Mouse (Mus musculus) telencephalon, adult 2 months (tissue): ENCODE measurements around the gene Rps13.
"Not testable (repeated sequence)": the region's sequence is repeated elsewhere in the genome, so short reads cannot be mapped to it uniquely, and the experiment has no call there.

ENCODE experiments used
- DNase-seq: peaks from one replicate; pipeline ENCODE4 v3.0.0-alpha.2; 2011; ENCODE audit warnings: low read depth, low spot score

The Rps13 gene

DNA sequence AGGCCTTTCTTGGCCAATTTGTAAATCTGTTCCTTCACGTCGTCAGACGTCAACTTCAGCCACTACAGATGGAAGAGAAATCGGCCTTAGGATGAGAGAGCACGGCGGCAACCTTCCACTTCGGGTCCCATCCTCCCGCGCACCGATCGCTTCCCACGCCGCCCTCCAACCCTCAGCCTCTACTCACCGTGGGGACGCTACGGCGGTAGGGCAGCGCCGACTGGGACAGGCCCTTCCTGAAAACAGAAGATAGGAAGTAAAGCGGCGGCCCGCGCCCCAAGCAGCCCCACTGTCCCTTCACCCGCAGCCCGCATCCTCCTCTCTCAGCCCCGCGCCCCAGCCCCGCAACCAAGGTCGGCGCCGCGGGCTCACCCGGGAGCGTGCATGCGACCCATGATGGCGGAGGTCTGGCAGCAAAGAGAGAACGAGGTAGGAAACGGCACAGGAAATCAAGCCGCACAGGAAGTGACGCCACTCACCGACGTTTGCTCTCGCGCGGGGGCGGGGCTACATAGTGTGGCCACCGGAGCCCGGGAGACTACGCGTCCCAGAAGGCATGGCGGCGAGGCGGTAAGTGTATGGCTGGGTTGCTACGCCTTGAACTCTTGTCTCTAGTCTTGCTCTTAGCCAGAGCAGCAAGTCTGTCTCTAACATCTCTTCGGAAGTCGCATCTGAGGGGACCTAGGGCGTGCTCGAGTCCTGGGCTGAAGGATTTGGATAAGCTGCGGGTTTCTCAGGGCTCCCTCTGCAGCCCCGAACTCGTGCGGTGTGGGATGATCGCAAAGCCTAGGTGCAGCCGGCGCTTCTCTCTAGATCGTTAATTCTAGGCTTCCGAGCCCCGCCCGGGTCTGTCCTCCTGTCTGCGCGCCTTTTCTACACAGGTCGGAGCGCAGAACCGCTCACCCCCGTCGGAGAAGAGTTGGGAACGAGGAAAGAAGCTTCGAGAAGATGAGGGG lies at the start of gene Rps13:
Gene Rps13 (minus strand): TSS at position 483 of the 956 bp plus-strand sequence.
- peak; percentile 89 for DNase-seq

- DNase-seq, result not testable (repeated sequence)
These were observed 45.2 kb upstream of the Rps13 start for GRCm38 (mm10) chr7:116379181-116379580.

- no peak for DNase-seq
These were observed 40.3 kb upstream of the Rps13 start for GRCm38 (mm10) chr7:116374284-116374683.

DNA sequence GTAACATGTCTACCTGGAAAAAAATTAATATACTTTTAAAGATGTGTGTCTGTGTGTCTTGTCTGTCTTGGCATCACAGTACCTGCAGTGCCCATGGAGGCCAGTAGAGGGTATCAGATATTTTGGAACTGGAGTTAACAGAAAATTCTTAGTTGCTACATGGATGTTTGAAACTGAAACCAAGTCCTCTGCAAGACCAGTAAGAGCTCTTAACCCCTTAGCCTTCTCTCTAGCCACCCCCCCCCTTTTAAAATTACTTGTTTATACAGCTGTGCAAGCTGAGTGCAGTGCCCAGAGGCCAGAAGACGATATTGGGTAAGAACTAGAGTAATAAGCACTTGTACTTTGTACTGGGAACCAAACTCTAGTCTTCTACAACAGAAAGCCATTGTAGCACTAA lies 2.2 kb upstream of the Rps13 start:
- DNase-seq, result peak; percentile 22

DNA sequence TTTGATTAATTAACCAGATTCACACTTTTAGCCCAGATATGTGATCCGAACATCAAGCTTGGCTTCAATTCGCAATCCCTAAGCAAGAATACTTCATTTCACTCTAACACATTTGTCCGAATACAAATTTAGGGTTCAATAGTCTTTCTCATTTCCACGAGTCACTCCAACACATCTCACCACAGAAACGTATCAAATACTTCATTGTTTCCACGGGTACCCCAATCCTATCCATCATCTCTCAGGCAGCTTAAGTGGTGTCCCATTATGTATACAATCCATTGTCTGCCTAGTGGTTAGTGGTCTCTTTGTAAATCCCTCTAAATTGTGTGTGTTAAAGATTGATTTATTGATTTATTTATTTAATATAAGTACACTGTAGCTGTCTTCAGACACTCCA lies 1.1 kb upstream of the Rps13 start:
- DNase-seq, result no peak

DNA sequence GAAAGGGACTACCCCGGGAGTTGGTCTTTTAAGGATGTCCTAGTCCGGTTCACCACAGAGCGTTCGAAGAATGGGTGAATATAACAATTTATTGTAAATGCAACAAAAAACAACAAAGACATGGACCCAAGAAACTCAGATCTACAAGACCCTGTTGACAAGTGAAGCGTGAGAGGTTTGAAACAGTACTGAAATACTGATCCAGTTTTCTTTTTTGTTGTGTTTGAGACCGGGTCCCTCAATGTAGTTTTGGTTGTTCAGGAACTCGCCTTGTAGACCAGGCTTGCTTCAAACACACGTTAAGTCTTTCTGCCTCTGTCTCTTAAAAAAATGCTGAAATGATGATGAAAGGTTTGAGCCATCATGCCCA lies 659 bp upstream of the Rps13 start:
- DNase-seq, result no peak

- peak; percentile 68 for DNase-seq
These were observed 2.7 kb downstream of the Rps13 start for GRCm38 (mm10) chr7:116331246-116331645.

DNA sequence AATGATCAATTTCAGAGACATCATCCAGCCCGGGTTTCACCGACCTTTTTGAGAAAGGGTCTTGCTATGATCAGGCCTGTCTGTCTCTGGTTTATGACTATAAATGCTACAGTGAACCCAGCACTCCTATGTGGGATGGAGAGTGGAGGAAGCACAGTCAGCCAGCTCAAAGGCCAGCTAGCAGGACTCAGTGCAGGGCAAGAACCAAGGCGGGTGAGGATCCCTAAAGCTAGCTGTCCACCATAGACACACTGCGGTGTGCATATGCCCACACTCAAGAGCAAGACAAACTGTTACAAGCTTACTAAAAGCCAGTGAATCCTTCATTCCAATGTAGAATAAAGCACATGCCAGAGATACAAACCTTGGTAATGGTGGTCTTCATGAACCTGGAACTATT lies 4.1 kb downstream of the Rps13 start:
- no peak for DNase-seq

- no peak for DNase-seq
These were observed 5.2 kb downstream of the Rps13 start for GRCm38 (mm10) chr7:116328777-116329176.

DNA sequence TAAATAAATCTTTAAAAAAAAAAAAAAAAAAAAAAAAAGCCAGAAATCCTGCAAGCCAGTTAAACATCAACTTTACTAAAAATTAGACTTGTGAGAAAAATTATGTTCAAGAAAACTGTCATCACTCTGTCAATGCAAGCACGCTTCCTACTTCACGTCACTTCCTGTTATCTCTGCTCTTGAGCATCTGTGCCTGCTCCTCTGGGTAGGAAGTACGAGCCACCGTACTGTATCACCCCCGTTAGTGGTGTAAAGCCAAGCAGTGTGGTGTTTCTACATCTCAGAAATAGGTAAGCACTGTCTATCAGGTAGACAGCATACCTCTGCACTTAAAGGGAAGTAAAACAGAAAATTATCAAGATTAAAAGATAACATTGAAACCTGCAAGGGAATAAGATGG lies 6.1 kb downstream of the Rps13 start:
- DNase-seq, result no peak

GRCm38 (mm10) chr7:116323331-116323964 lies 10.5 kb downstream of the Rps13 start:
- no peak for DNase-seq

DNA sequence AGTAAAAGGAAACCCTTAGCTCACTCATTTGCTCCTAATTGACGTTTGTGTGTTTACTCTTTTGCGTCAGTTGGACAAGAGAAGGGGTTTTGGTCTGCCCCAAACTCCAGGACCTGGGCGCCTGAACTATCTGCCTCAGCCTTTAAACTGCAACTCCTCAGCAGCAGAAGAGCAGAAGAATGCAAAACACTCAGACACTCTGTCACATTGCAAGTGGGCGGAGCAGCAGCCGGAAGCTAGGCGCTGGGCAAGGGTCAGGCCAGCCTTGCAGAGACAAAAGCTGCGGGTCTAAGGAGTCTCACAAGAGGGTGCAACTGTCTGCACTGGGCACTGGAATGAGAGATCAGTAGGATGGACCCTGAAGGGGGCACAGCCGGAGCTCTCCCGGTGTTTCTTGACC lies 24.5 kb downstream of the Rps13 start:
- DNase-seq, result no peak

DNA sequence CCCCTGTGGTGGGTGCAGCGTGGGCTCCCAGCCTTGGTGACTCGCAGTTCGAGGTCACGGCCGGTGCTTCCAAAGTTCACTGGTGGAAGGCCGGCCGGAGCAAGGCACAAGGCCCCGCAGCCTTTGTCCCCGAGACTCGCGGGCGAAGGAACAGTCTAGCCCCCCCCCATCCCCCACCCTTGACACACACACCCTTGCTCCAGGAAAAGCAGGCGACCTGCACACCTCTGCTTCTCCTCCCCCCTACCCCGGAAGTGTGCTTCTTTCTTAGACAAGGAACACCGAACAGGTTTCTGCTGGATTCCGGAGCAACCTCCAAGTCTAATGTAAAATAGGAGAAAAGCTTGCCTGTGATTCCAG lies 25.4 kb downstream of the Rps13 start:
- DNase-seq, result no peak

- no peak for DNase-seq
These were observed 25.9 kb downstream of the Rps13 start, which contains the start of gene Plekha7 for GRCm38 (mm10) chr7:116307871-116308631. TSS of gene Plekha7 (minus strand) at chr7:116308376.

DNA sequence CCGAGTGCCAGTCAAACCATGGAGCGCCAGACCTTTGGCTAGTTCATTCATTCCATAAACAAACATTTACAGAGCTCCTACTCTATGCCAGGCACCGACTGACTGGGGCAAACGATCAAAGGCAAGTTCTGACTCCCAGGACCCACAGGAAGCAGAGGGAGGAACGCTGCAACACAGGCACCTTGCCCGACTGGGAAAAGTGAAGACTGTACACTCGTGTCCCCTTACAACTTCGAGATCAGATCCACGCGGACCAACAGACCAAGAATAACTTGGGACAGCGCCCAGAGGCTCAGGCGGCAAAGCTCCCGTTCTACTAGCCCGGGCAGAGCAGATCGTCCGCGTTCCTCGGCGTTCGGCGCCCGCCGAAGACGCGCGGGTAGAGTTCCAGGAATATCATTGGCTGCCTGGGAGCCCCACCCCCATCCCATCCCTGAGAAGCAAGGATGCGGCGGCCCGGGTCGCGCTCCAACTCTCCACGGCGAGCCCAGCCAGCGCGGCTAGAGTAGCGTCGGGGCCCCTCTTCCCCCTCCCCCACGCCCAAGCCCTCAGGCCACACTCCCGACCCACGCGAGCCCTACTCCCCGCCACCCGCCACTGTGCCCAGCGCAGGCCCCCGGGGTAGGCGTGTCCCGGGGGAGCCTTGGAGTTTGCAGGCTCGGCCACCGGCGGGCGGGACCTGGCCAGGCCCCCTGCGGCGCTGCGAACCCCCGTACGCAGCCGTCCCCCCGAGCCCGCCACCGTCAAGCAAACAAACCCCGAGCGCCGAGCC lies 26.7 kb downstream of the Rps13 start:
- no peak for DNase-seq

DNA sequence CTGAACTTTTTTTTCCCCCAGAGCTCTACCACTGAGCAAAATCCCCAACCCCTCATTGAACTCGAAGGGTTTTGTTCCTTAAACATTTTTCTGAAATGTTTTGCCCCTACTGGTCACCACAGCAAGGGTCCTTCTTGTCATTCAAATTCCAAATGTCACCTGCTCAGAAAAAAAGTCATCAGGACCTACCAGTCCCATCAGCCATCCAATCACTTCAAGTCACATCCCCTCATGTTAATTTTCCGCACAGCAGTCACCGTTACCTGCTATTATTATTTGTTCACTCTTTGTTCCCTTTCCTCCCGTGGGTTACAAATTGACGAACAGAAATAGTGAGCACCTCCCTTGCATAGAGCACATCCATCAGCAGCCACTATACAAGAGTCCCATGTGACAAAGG lies 27.4 kb downstream of the Rps13 start:
- no peak for DNase-seq

- no peak for DNase-seq
These were observed 32.2 kb downstream of the Rps13 start for GRCm38 (mm10) chr7:116301661-116302311.

- DNase-seq, result no peak
These were observed 32.9 kb downstream of the Rps13 start for GRCm38 (mm10) chr7:116301144-116301543.

GRCm38 (mm10) chr7:116298851-116299250 lies 35.1 kb downstream of the Rps13 start:
- DNase-seq, result no peak

- DNase-seq, result no peak
These were observed 35.6 kb downstream of the Rps13 start for GRCm38 (mm10) chr7:116298389-116298788.

DNA sequence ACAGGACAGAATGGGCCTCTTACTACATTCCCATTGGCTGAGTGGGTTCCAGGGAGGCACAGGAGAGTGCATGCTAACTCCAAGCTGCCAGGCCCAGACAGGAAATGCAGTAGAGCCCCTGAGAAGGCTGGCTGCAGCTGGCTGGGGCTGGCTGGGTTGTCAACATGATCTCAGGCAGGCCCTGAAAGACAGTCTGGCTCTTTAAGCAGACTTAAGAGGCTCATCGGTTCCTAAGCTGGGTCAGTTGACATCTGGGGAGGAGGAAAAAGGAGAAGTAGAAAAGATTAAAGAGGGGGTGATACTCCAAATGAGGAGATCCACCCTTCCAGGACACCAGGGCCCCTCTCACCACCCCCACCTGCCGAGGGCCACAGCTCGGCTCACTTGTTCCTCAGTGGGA lies 39.0 kb downstream of the Rps13 start:
- no peak for DNase-seq
